Mouse (Mus musculus): ENCODE data around the gene Ctnna3. TPM values are rescaled to one million over a fixed set of nuclear protein-coding genes. Genes with fewer than 3 reads are reported as not detected.

Gene Ctnna3
- polyA plus RNA-seq, 2 experiments, result 0.03 TPM; not detected in 1

- no peaks in the 10 kb centered on the region for H3K9me3 ChIP-seq (ENCODE audit: control insufficient read depth, low read length)
- H3K27ac ChIP-seq, result no peak overlapping the region
- no peak overlapping the region for H3K4me2 ChIP-seq (ENCODE audit: low read depth)
- DNase-seq (ENCODE audit: low read depth in 3 of 3, low spot score in 3 of 3) (no peak), ATAC-seq (ENCODE audit: insufficient read depth) (no peak)
- H3K9ac ChIP-seq (replicated peaks), result no peak overlapping the region
- no peak overlapping the region for H3K4me3 ChIP-seq (ENCODE audit: insufficient read depth in 1 of 2, low read depth in 2 of 2, low read length in 2 of 2)
- 61% methylated on average over 3 of the region's 3 CpGs for WGBS (ENCODE audit: insufficient replicate concordance)
- no peak for TF ChIP-seq EP300 (IDR thresholded peaks at IDR 0.05; ENCODE audit: low read depth)
- no peak for TF ChIP-seq CTCF (IDR thresholded peaks at IDR 0.05; ENCODE audit: low read depth)
- H3K27me3 ChIP-seq (ENCODE audit: control insufficient read depth, insufficient read depth, low read length), result no peaks in the 10 kb centered on the region
- H3K4me1 ChIP-seq (replicated peaks; ENCODE audit: control insufficient read depth in 2 of 2, insufficient read depth in 2 of 2, low read length in 1 of 2), result no peaks in the 10 kb centered on the region
- H3K36me3 ChIP-seq (replicated peaks; ENCODE audit: control insufficient read depth, insufficient read depth, low read depth), result no peaks in the 10 kb centered on the region
These were observed 652.4 kb downstream of the Ctnna3 start for GRCm38 (mm10) chr10:64082345-64082744.

- no peaks in the 10 kb centered on the region for H3K4me1 ChIP-seq (replicated peaks; ENCODE audit: control insufficient read depth in 2 of 2, insufficient read depth in 2 of 2, low read length in 1 of 2)
- no peak overlapping the region for H3K27ac ChIP-seq
- no peak for TF ChIP-seq CTCF (IDR thresholded peaks at IDR 0.05; ENCODE audit: low read depth)
- no peak for TF ChIP-seq EP300 (IDR thresholded peaks at IDR 0.05; ENCODE audit: low read depth)
- no peaks in the 10 kb centered on the region for H3K9me3 ChIP-seq (ENCODE audit: control insufficient read depth, low read length)
- no peaks in the 10 kb centered on the region for H3K36me3 ChIP-seq (replicated peaks; ENCODE audit: control insufficient read depth, insufficient read depth, low read depth)
- no peak overlapping the region for H3K4me2 ChIP-seq (ENCODE audit: low read depth)
- H3K27me3 ChIP-seq (ENCODE audit: control insufficient read depth, insufficient read depth, low read length), result peaks cover 5% of the 10 kb centered on the region; the same call in 1 of the 2 replicates
- ATAC-seq (ENCODE audit: insufficient read depth), result no peak
- H3K4me3 ChIP-seq (ENCODE audit: insufficient read depth in 1 of 2, low read depth in 2 of 2, low read length in 2 of 2), result no peak overlapping the region
- 55% methylated on average over 11 of the region's 11 CpGs for WGBS (ENCODE audit: insufficient replicate concordance)
- no peak overlapping the region for H3K9ac ChIP-seq (replicated peaks)
- no peak for DNase-seq (ENCODE audit: low read depth in 3 of 3, low spot score in 3 of 3)
These were observed 653.9 kb downstream of the Ctnna3 start for GRCm38 (mm10) chr10:64083813-64084212.

DNA sequence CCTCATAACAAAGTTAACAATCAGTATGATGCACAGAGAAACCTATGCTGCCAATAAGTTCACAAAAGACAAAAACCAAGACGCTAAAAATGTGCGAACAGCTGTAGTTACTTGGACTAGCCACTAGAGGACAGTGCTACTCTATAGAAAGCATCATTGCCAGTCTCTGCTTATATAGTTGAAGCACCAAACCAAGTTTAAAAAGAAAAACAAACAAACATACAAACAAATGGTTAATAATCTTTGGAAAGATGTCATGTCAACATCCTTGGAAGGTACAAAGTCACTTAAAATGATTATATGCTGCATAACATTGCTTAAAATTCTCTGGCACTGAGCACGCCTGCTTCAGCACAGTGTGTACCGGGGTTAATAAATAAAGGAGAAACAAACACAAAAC is 654.6 kb downstream of the Ctnna3 start:
- DNase-seq (ENCODE audit: low read depth in 3 of 3, low spot score in 3 of 3) (no peak), ATAC-seq (ENCODE audit: insufficient read depth) (no peak)
- 36% methylated on average over 4 of the region's 4 CpGs for WGBS (ENCODE audit: insufficient replicate concordance)
- H3K9me3 ChIP-seq (ENCODE audit: control insufficient read depth, low read length), result no peaks in the 10 kb centered on the region
- no peak overlapping the region for H3K4me3 ChIP-seq (ENCODE audit: insufficient read depth in 1 of 2, low read depth in 2 of 2, low read length in 2 of 2)
- no peak overlapping the region for H3K9ac ChIP-seq (replicated peaks)
- no peak overlapping the region for H3K27ac ChIP-seq
- no peaks in the 10 kb centered on the region for H3K4me1 ChIP-seq (replicated peaks; ENCODE audit: control insufficient read depth in 2 of 2, insufficient read depth in 2 of 2, low read length in 1 of 2)
- no peaks in the 10 kb centered on the region for H3K36me3 ChIP-seq (replicated peaks; ENCODE audit: control insufficient read depth, insufficient read depth, low read depth)
- H3K4me2 ChIP-seq (ENCODE audit: low read depth), result no peak overlapping the region
- peaks cover 5% of the 10 kb centered on the region; the same call in 1 of the 2 replicates for H3K27me3 ChIP-seq (ENCODE audit: control insufficient read depth, insufficient read depth, low read length)
- TF ChIP-seq EP300 (IDR thresholded peaks at IDR 0.05; ENCODE audit: low read depth) (no peak), CTCF (IDR thresholded peaks at IDR 0.05; ENCODE audit: low read depth) (peak; percentile 71)

- H3K4me1 ChIP-seq (replicated peaks; ENCODE audit: control insufficient read depth in 2 of 2, insufficient read depth in 2 of 2, low read length in 1 of 2), result no peaks in the 10 kb centered on the region
- TF ChIP-seq EP300 (IDR thresholded peaks at IDR 0.05; ENCODE audit: low read depth), result no peak
- no peak for TF ChIP-seq CTCF (IDR thresholded peaks at IDR 0.05; ENCODE audit: low read depth)
- H3K4me3 ChIP-seq (ENCODE audit: insufficient read depth in 1 of 2, low read depth in 2 of 2, low read length in 2 of 2), result no peak overlapping the region
- peaks cover 5% of the 10 kb centered on the region; the same call in 1 of the 2 replicates for H3K27me3 ChIP-seq (ENCODE audit: control insufficient read depth, insufficient read depth, low read length)
- ATAC-seq (ENCODE audit: insufficient read depth) (no peak), DNase-seq (ENCODE audit: low read depth in 3 of 3, low spot score in 3 of 3) (no peak)
- H3K27ac ChIP-seq, result no peak overlapping the region
- 61% methylated on average over 16 of the region's 16 CpGs for WGBS (ENCODE audit: insufficient replicate concordance)
- no peaks in the 10 kb centered on the region for H3K9me3 ChIP-seq (ENCODE audit: control insufficient read depth, low read length)
- no peak overlapping the region for H3K9ac ChIP-seq (replicated peaks)
- H3K4me2 ChIP-seq (ENCODE audit: low read depth), result no peak overlapping the region
- H3K36me3 ChIP-seq (replicated peaks; ENCODE audit: control insufficient read depth, insufficient read depth, low read depth), result no peaks in the 10 kb centered on the region
These were observed 656.3 kb downstream of the Ctnna3 start for GRCm38 (mm10) chr10:64086183-64086566.

DNA sequence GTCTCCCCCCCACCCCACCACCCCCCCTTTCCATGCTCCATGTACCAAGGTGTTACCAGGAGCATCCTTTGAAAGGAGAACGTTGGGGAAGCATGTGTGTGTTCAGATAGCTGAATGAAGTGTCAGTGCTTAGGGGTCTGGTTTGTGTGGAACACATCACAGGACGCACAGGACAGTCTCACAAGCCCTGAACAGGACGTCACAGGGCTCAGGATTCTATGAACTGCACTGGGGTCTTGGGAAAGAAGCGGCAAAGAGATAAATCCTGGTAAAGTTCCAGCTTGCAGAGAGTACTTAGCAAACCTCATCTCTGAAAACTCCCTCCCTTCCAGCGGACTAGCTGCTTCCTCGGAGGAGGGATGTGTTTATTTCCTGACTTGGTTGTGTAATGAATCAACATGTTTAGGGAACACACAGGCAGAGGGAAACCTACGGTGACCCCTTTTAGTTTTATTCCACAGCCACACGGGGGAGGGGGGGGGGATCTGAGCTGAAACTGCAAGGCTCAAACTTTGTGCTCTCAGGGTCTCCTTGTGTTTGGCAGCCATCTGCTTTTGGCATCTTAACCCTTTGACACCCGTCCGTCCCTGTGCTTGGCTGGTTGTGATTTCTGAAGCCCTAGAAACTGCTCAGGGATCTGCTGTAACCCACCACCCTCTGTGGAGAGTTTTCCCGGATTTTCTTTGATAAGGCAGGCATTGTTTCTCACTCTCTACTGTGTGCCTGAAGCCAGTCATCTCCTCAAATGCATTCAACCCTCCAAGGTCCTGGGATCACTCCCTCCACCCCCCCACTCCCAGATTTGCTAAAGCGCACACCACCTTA is 656.9 kb downstream of the Ctnna3 start:
- DNase-seq (ENCODE audit: low read depth in 3 of 3, low spot score in 3 of 3) (no peak), ATAC-seq (ENCODE audit: insufficient read depth) (no peak)
- Histone ChIP-seq H3K27ac (no peak overlapping the region), H3K4me2 (ENCODE audit: low read depth) (no peak overlapping the region), H3K9ac (replicated peaks) (no peak overlapping the region), H3K27me3 (ENCODE audit: control insufficient read depth, insufficient read depth, low read length) (peaks cover 5% of the 10 kb centered on the region; the same call in 1 of the 2 replicates), H3K4me1 (replicated peaks; ENCODE audit: control insufficient read depth in 2 of 2, insufficient read depth in 2 of 2, low read length in 1 of 2) (no peaks in the 10 kb centered on the region), H3K4me3 (ENCODE audit: insufficient read depth in 1 of 2, low read depth in 2 of 2, low read length in 2 of 2) (no peak overlapping the region), H3K9me3 (ENCODE audit: control insufficient read depth, low read length) (no peaks in the 10 kb centered on the region), H3K36me3 (replicated peaks; ENCODE audit: control insufficient read depth, insufficient read depth, low read depth) (no peaks in the 10 kb centered on the region)
- 7% methylated on average over 12 of the region's 12 CpGs for WGBS (ENCODE audit: insufficient replicate concordance)
- TF ChIP-seq EP300 (IDR thresholded peaks at IDR 0.05; ENCODE audit: low read depth) (no peak), CTCF (IDR thresholded peaks at IDR 0.05; ENCODE audit: low read depth) (no peak)
